Mouse (Mus musculus): ENCODE measurements at regions not wholly inside any gene's neighbourhood (a gene's known extent, or its start where the extent isn't known, plus 50 kb on each side); places are given as distances from the start of the nearest gene placed in this dataset.

DNA sequence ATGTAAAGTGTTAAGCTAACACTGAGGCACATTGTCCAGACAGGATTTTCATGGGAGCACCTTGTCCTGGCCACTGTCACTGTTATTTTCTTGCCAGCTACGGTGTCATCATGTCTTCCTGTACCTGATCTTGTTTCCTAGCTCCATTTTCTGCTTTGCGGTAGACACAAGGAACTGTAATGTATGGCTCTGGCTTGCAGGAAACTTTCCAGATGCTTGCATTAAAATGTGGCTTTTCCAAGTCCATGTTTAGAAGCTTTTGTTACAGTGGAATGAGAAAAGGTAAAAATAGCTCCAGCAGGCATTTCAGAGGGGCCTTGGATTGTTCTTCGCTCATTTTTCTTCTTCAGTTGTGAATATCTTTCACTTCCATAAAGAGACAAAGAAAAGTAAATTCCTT lies 154.1 kb downstream of the Fgf9 start:
- TF ChIP-seq EP300 (IDR thresholded peaks at IDR 0.05; ENCODE audit: low read depth): no peak
- TF ChIP-seq CTCF (IDR thresholded peaks at IDR 0.05; ENCODE audit: low read depth): no peak
- no peak overlapping the region for H3K4me2 ChIP-seq (ENCODE audit: low read depth, low read length)
- no peak for ATAC-seq (ENCODE audit: insufficient read depth, low read depth)
- H3K9ac ChIP-seq (replicated peaks; ENCODE audit: low read depth, low read length): no peak overlapping the region
- no peaks in the 10 kb centered on the region for H3K27me3 ChIP-seq (ENCODE audit: control insufficient read depth, insufficient read depth, low read length)
- DNase-seq (ENCODE audit: low spot score): no peak
- no peaks in the 10 kb centered on the region for H3K4me1 ChIP-seq (ENCODE audit: control insufficient read depth, insufficient read depth)
- H3K27ac ChIP-seq (ENCODE audit: low read depth): no peak overlapping the region
- H3K9me3 ChIP-seq (replicated peaks; ENCODE audit: control insufficient read depth, low read length): no peaks in the 10 kb centered on the region
- H3K36me3 ChIP-seq (replicated peaks; ENCODE audit: control insufficient read depth, insufficient read depth, low read length): no peaks in the 10 kb centered on the region
- H3K4me3 ChIP-seq (ENCODE audit: low read depth, low read length): no peak overlapping the region
- WGBS: 71% methylated on average over 3 of the region's 3 CpGs

DNA sequence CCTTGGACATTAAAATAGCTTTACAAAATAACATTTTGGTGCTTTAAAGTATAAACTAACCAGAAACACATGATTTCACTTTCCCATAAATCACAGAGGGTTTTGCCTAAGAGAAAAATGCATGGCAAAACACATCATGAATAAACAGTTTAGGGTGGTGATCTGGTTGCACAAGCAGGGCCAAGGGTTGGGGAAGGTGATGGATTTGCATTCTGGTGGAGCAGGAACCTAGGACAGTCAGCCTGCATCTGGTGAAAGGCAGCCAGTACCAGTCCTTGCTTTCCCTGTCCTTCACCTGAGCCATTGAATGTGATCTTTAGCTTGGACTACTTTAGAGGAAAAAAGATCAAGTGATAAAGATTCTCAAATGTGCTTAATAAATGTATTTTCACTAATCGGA lies 138.1 kb downstream of the Fgf9 start:
- TF ChIP-seq EP300 (IDR thresholded peaks at IDR 0.05; ENCODE audit: low read depth) (no peak), CTCF (IDR thresholded peaks at IDR 0.05; ENCODE audit: low read depth) (no peak)

DNA sequence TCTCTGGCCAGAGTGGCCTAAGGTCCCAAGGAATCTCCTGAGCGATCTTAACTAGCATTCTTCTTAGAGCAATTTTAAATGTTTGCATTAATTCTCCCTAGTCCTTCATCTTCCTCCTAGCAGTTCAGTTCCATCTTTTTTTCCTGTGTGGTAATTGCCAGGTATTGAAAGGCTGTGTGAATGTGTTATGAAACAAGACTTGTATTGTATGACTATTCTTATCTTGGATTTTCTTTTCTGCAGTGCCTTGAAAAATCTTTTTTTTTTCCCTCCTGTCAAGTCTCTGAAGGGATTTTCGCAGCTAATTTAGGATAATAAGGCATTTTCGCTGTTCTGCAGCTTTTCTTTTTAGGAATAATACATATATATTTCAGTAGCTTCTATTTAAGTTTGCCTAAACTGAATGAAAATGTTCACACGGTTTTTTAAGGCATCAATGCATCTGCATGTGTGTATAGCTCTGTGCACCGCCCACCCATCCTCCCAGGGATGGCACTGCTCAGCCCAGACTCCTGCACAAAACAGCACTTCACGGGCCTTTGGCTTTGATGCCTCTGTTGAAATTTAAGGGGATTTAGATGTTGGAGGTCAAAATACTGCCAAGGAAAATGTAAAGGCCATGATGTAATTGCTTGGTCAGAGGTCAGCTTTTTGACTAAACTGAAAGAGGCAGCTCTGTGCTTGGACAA lies 132.4 kb downstream of the Fgf9 start:
- 75% methylated on average over 6 of the region's 6 CpGs for WGBS
- no peak for DNase-seq (ENCODE audit: low spot score)
- TF ChIP-seq CTCF (IDR thresholded peaks at IDR 0.05; ENCODE audit: low read depth): no peak
- no peak for TF ChIP-seq EP300 (IDR thresholded peaks at IDR 0.05; ENCODE audit: low read depth)
- no peak for ATAC-seq (ENCODE audit: insufficient read depth, low read depth)
- Histone ChIP-seq H3K4me3 (ENCODE audit: low read depth, low read length) (no peak overlapping the region), H3K27me3 (ENCODE audit: control insufficient read depth, insufficient read depth, low read length) (no peaks in the 10 kb centered on the region), H3K9me3 (replicated peaks; ENCODE audit: control insufficient read depth, low read length) (no peaks in the 10 kb centered on the region), H3K4me2 (ENCODE audit: low read depth, low read length) (no peak overlapping the region), H3K9ac (replicated peaks; ENCODE audit: low read depth, low read length) (no peak overlapping the region), H3K4me1 (ENCODE audit: control insufficient read depth, insufficient read depth) (no peaks in the 10 kb centered on the region), H3K36me3 (replicated peaks; ENCODE audit: control insufficient read depth, insufficient read depth, low read length) (no peaks in the 10 kb centered on the region), H3K27ac (ENCODE audit: low read depth) (no peak overlapping the region)

More for the DNA sequence above, 138.1 kb downstream of the Fgf9 start:
- WGBS: 93% methylated on average over 1 of the region's 1 CpGs
- Histone ChIP-seq H3K27ac (ENCODE audit: low read depth) (no peak overlapping the region), H3K9ac (replicated peaks; ENCODE audit: low read depth, low read length) (no peak overlapping the region), H3K9me3 (replicated peaks; ENCODE audit: control insufficient read depth, low read length) (no peaks in the 10 kb centered on the region), H3K4me2 (ENCODE audit: low read depth, low read length) (no peak overlapping the region), H3K4me3 (ENCODE audit: low read depth, low read length) (no peak overlapping the region), H3K36me3 (replicated peaks; ENCODE audit: control insufficient read depth, insufficient read depth, low read length) (no peaks in the 10 kb centered on the region), H3K27me3 (ENCODE audit: control insufficient read depth, insufficient read depth, low read length) (no peaks in the 10 kb centered on the region), H3K4me1 (ENCODE audit: control insufficient read depth, insufficient read depth) (no peaks in the 10 kb centered on the region)
- ATAC-seq (ENCODE audit: insufficient read depth, low read depth) (no peak), DNase-seq (ENCODE audit: low spot score) (no peak)

DNA sequence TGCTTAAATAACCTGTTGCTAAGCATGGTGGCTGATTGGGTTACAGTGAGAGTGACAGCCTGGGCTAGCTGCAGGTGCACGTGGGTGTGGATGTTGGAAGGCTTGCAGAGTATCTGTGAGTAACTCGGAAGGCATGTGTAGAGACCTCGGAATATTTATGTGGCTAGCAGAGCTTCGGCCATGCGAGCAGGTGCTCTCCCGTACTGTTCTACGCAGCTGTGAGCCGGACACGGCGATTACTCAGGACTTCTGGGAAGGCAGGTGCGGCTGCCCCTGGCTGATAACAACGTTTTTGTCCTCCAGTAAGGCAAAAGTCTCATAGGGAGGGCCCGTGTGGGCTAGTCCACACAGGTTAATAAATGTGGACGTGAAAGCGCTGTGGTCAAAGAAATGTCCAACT lies 119.6 kb downstream of the Fgf9 start:
- Histone ChIP-seq H3K36me3 (replicated peaks; ENCODE audit: control insufficient read depth, insufficient read depth, low read length) (no peaks in the 10 kb centered on the region), H3K4me1 (ENCODE audit: control insufficient read depth, insufficient read depth) (no peaks in the 10 kb centered on the region), H3K27me3 (ENCODE audit: control insufficient read depth, insufficient read depth, low read length) (no peaks in the 10 kb centered on the region), H3K4me2 (ENCODE audit: low read depth, low read length) (no peak overlapping the region), H3K27ac (ENCODE audit: low read depth) (no peak overlapping the region), H3K4me3 (ENCODE audit: low read depth, low read length) (no peak overlapping the region), H3K9ac (replicated peaks; ENCODE audit: low read depth, low read length) (no peak overlapping the region), H3K9me3 (replicated peaks; ENCODE audit: control insufficient read depth, low read length) (no peaks in the 10 kb centered on the region)
- 80% methylated on average over 15 of the region's 15 CpGs for WGBS
- TF ChIP-seq EP300 (IDR thresholded peaks at IDR 0.05; ENCODE audit: low read depth) (no peak), CTCF (IDR thresholded peaks at IDR 0.05; ENCODE audit: low read depth) (no peak)
- no peak for ATAC-seq (ENCODE audit: insufficient read depth, low read depth)
- DNase-seq (ENCODE audit: low spot score): no peak

DNA sequence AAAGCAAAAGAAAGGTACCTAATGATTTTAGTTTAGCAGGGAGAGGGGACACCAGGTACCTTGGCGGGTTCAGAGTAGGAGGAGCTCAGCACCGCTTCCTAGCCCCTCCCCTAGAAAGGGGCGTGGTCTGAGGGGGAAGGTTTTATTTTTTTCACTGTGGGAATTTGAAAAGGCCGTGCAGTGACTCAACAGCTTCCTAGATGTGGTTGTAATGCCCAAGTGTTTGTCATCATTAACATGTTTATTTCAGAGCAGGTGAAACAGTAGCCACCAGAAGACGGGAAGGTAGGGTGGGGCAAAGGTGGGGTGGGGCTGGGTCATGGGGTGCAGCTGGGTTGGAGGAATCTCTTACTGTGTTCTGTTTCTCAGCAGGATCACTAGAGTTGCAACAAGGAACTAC lies 112.5 kb downstream of the Fgf9 start:
- no peaks in the 10 kb centered on the region for H3K36me3 ChIP-seq (replicated peaks; ENCODE audit: control insufficient read depth, insufficient read depth, low read length)
- DNase-seq (ENCODE audit: low spot score) (no peak), ATAC-seq (ENCODE audit: insufficient read depth, low read depth) (no peak)
- H3K4me1 ChIP-seq (ENCODE audit: control insufficient read depth, insufficient read depth): no peaks in the 10 kb centered on the region
- H3K9ac ChIP-seq (replicated peaks; ENCODE audit: low read depth, low read length): no peak overlapping the region
- no peak overlapping the region for H3K27ac ChIP-seq (ENCODE audit: low read depth)
- 57% methylated on average over 5 of the region's 5 CpGs for WGBS
- TF ChIP-seq CTCF (IDR thresholded peaks at IDR 0.05; ENCODE audit: low read depth) (no peak), EP300 (IDR thresholded peaks at IDR 0.05; ENCODE audit: low read depth) (no peak)
- H3K9me3 ChIP-seq (replicated peaks; ENCODE audit: control insufficient read depth, low read length): 0 out of 2 replicates have a peak, but pooled peaks cover 7% of the 10 kb centered on the region
- H3K27me3 ChIP-seq (ENCODE audit: control insufficient read depth, insufficient read depth, low read length): no peaks in the 10 kb centered on the region
- H3K4me2 ChIP-seq (ENCODE audit: low read depth, low read length): no peak overlapping the region
- no peak overlapping the region for H3K4me3 ChIP-seq (ENCODE audit: low read depth, low read length)

DNA sequence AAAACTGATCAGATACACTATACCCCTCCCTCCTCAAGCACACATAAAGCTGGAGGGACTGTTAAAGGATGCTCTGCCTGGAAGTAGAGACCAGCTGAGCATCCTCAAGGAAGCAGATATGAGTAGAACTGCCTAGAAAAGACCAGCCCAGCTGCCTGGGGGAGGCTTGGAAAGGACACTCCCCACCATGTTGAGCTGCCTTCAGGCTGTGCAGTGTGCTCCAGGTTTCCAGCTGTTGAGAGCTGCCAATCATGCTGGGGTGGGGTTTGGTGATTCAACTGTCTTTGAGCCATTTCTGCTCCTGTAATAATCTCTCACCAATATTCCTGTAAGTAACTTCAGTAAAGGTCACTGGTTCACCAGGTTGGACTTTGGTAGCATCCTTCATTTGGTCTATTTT lies 110.4 kb downstream of the Fgf9 start:
- no peak for ATAC-seq (ENCODE audit: insufficient read depth, low read depth)
- Histone ChIP-seq H3K9me3 (replicated peaks; ENCODE audit: control insufficient read depth, low read length) (0 out of 2 replicates have a peak, but pooled peaks cover 7% of the 10 kb centered on the region), H3K4me2 (ENCODE audit: low read depth, low read length) (no peak overlapping the region), H3K9ac (replicated peaks; ENCODE audit: low read depth, low read length) (no peak overlapping the region), H3K27ac (ENCODE audit: low read depth) (no peak overlapping the region), H3K27me3 (ENCODE audit: control insufficient read depth, insufficient read depth, low read length) (no peaks in the 10 kb centered on the region), H3K4me3 (ENCODE audit: low read depth, low read length) (no peak overlapping the region), H3K36me3 (replicated peaks; ENCODE audit: control insufficient read depth, insufficient read depth, low read length) (no peaks in the 10 kb centered on the region), H3K4me1 (ENCODE audit: control insufficient read depth, insufficient read depth) (no peaks in the 10 kb centered on the region)
- DNase-seq (ENCODE audit: low spot score): no peak
- TF ChIP-seq CTCF (IDR thresholded peaks at IDR 0.05; ENCODE audit: low read depth) (no peak), EP300 (IDR thresholded peaks at IDR 0.05; ENCODE audit: low read depth) (no peak)

All from heart, postnatal 0 days (tissue).